Mouse (Mus musculus) megakaryocyte, embryonic 14.5 days (primary cell): Measurements from ENCODE around the gene Grap.

Source experiments
- FLI1 ChIP-seq: IDR thresholded peaks from 2 replicates; pipeline ENCODE4 v1.6.1; 2012; ENCODE audit warnings: low read length, inconsistent platforms, mixed read lengths
- GATA1 ChIP-seq: IDR thresholded peaks from 3 replicates; pipeline ENCODE4 v1.6.1; 2012; ENCODE audit warnings: mixed read lengths, low read length, inconsistent platforms, borderline replicate concordance

DNA sequence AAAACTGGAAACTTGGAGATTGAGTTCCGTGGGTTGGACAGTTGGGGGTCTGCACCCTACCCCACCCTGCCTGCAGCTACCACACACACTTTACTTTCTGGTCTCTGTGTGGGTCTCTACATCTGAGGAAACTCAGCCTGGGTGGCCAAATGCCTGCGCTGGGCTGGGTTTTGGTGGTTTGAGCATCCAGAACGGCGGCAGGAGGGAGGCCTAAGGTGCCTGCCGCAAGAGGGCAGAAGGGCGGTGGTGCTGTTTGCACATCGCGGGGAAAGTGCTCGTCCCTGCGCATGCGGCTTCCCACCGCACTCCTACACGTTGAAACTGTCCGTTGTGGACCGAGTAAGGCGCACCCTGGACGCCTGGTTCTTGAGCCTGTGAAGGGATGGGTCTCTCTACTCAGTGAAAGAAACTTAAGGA lies 32.8 kb upstream of the Grap start:
- TF ChIP-seq GATA1 (no peak), FLI1 (no peak)
